Mouse (Mus musculus) left cerebral cortex, adult 2 months (tissue): ENCODE measurements around the gene Psmb8. TPM values are rescaled to one million over a fixed set of nuclear protein-coding genes. Genes with fewer than 3 reads are reported as not detected.
"Not testable (repeated sequence)": the region's sequence is repeated elsewhere in the genome, so short reads cannot be mapped to it uniquely, and the experiment has no call there.

Experiments used
- DNase-seq, 2 experiments: peaks; one replicate each; pipeline ENCODE4 v3.0.0; 2021 to 2022; ENCODE audit warnings: low spot score in 2 of 2, mixed read lengths in 1 of 2; ENCODE audit errors: extremely low spot score in 1 of 2
- H3K27ac ChIP-seq: fragments of 200-600 bp; 2 replicates; pipeline ENCODE4 v1.8.1; 2022
- H3K4me3 ChIP-seq: fragments of 200-600 bp; 2 replicates; pipeline ENCODE4 v1.8.1; 2022
- CTCF ChIP-seq: fragments of 200-600 bp; IDR thresholded peaks from 2 replicates; pipeline ENCODE4 v1.8.1; 2022; ENCODE audit warnings: antibody characterized with exemption, mild to moderate bottlenecking, moderate library complexity
- intact Hi-C: fragments of 180-260 bp; cut with DNase I; formaldehyde crosslinking; loops from one replicate; pipeline ENCODE4 v1.15.1; 2025
- total RNA-seq, 2 experiments: library from RNA; stranded (reverse); gene quantifications; 2 replicates each; pipeline ENCODE4 v1.2.3; 2021

Psmb8 gene
- total RNA-seq, 2 experiments from 2014 or later, result 2.0 to 3.2 TPM

- not testable (repeated sequence) for DNase-seq
Measured at GRCm38 (mm10) chr17:34219096-34219495, 21.6 kb downstream of the Psmb8 start.

GRCm38 (mm10) chr17:34219801-34220200 is 22.3 kb downstream of the Psmb8 start:
- H3K27ac ChIP-seq, DNase-seq, H3K4me3 ChIP-seq, intact Hi-C loops: not testable (repeated sequence)

More at GRCm38 (mm10) chr17:34219096-34219495, 21.6 kb downstream of the Psmb8 start:
- H3K27ac ChIP-seq, result peak overlapping the region; percentile 6; the same call in 1 of the 2 replicates
- H3K4me3 ChIP-seq, intact Hi-C loops: not testable (repeated sequence)
- peak; percentile 57 for TF ChIP-seq CTCF

GRCm38 (mm10) chr17:34220401-34220800 is 22.9 kb downstream of the Psmb8 start:
- intact Hi-C loops, H3K4me3 ChIP-seq: not testable (repeated sequence)

GRCm38 (mm10) chr17:34224816-34225215 is 27.3 kb downstream of the Psmb8 start:
- intact Hi-C loops, result no loop called here
- no peak for TF ChIP-seq CTCF
- no peak for DNase-seq
- Histone ChIP-seq H3K4me3 (no peak overlapping the region), H3K27ac (no peak overlapping the region)

More at GRCm38 (mm10) chr17:34220401-34220800, 22.9 kb downstream of the Psmb8 start:
- not testable (repeated sequence) for H3K27ac ChIP-seq, DNase-seq

- no peak for DNase-seq
- intact Hi-C loops, result no loop called here
- Histone ChIP-seq H3K27ac (no peak overlapping the region), H3K4me3 (no peak overlapping the region)
- no peak for TF ChIP-seq CTCF
Measured at GRCm38 (mm10) chr17:34225426-34225825, 27.9 kb downstream of the Psmb8 start.

- DNase-seq, H3K4me3 ChIP-seq, intact Hi-C loops, H3K27ac ChIP-seq: not testable (repeated sequence)
Measured at GRCm38 (mm10) chr17:34225911-34226310, 28.4 kb downstream of the Psmb8 start.

GRCm38 (mm10) chr17:34230971-34231370 is 33.5 kb downstream of the Psmb8 start:
- DNase-seq, intact Hi-C loops, H3K4me3 ChIP-seq, H3K27ac ChIP-seq: not testable (repeated sequence)

GRCm38 (mm10) chr17:34232021-34232420 is 34.5 kb downstream of the Psmb8 start:
- H3K4me3 ChIP-seq, intact Hi-C loops, H3K27ac ChIP-seq, DNase-seq: not testable (repeated sequence)

- peak; percentile 91 for TF ChIP-seq CTCF
- Histone ChIP-seq H3K27ac (no peak overlapping the region), H3K4me3 (no peak overlapping the region)
- peak; percentile 68 for DNase-seq
- intact Hi-C loops, result loop anchor here (2.0 to 5.0 kb wide), 2 partner anchors 64 to 158 kb away; no protein-coding TSS in a partner anchor
Measured at GRCm38 (mm10) chr17:34234926-34235325, 37.4 kb downstream of the Psmb8 start.

GRCm38 (mm10) chr17:34236691-34237090 is 39.2 kb downstream of the Psmb8 start:
- intact Hi-C loops, result loop anchor here (5.0 kb wide), 1 partner anchor 159 kb away; no protein-coding TSS in a partner anchor
- no peak for TF ChIP-seq CTCF
- no peak overlapping the region for H3K4me3 ChIP-seq
- H3K27ac ChIP-seq, result no peak overlapping the region
- DNase-seq, result no peak

GRCm38 (mm10) chr17:34237741-34238140 is 40.2 kb downstream of the Psmb8 start:
- DNase-seq, result no peak
- TF ChIP-seq CTCF, result no peak
- intact Hi-C loops, result loop anchor here (5.0 kb wide), 1 partner anchor 160 kb away; no protein-coding TSS in a partner anchor
- Histone ChIP-seq H3K4me3 (no peak overlapping the region), H3K27ac (no peak overlapping the region)

GRCm38 (mm10) chr17:34238706-34239105 is 41.2 kb downstream of the Psmb8 start, which contains the start of gene H2-Ob:
TSS of gene H2-Ob (plus strand) at chr17:34238903.
- intact Hi-C loops, result loop anchor here (5.0 kb wide), 1 partner anchor 161 kb away; no protein-coding TSS in a partner anchor
- peak in 1 of 2 experiments; percentile 37 for DNase-seq
- Histone ChIP-seq H3K4me3 (no peak within 1 kb of the TSS), H3K27ac (no peak within 1 kb of the TSS)
- TF ChIP-seq CTCF, result no peak

- no peak for TF ChIP-seq CTCF
Measured at GRCm38 (mm10) chr17:34239601-34240041, 42.1 kb downstream of the Psmb8 start.

More at GRCm38 (mm10) chr17:34239601-34240041, 42.1 kb downstream of the Psmb8 start:
- H3K27ac ChIP-seq, result no peak overlapping the region
- H3K4me3 ChIP-seq, result no peak overlapping the region
- intact Hi-C loops, result loop anchor here (5.0 to 10.0 kb wide), 2 partner anchors 162 to 325 kb away; partner anchors contain the start of gene Notch4
- DNase-seq, result no peak
